Mouse (Mus musculus) spleen, adult 2 months (tissue): ENCODE measurements around the gene 1700102P08Rik.

Experiments
- CTCF ChIP-seq: fragments of 200-500 bp; IDR thresholded peaks from 2 replicates; pipeline ENCODE4 v1.5.1; 2011; ENCODE audit warnings: mild to moderate bottlenecking, inconsistent platforms; ENCODE audit not compliant: insufficient read depth, insufficient read length, insufficient replicate concordance; ENCODE audit errors: extremely low read depth
- POLR2A ChIP-seq: fragments of 200-500 bp; IDR thresholded peaks from 2 replicates; pipeline ENCODE4 v1.6.1; 2011; ENCODE audit warnings: low read depth, low read length, inconsistent platforms

- TF ChIP-seq POLR2A (no peak), CTCF (no peak)
Measured at GRCm38 (mm10) chr9:108449860-108450259, 57.3 kb downstream of the 1700102P08Rik start.
